Mouse (Mus musculus): Measurements from ENCODE around the gene Anp32a. TPM values are rescaled to one million over a fixed set of nuclear protein-coding genes. Genes with fewer than 3 reads are reported as not detected.

Anp32a gene
- polyA plus RNA-seq, 1 experiment from 2014 or later: 112 TPM

DNA sequence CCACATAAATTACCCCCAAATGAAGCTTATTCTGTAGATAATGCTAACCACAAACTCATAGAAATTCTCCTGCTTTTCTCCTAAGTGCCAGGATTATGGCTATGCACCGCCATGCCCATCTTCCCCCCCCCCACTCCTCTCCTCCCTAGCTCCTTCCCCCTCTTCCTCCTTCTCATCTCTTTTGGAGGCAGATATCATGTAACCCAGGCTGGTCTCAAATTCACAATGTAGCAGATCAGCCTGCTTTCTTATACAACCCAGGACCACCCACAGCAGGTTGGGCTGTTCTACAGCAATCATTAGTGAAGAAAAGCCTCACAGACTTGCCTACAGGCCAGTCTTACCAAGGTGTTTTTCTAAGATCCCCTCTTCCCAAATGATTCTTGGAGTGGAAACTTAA is 60.5 kb downstream of the Anp32a start:
- Histone ChIP-seq H3K9ac (ENCODE audit: low read depth, low read length) (no peak overlapping the region), H3K27ac (ENCODE audit: low read depth, low read length) (no peak overlapping the region), H3K4me2 (no peak overlapping the region), H3K36me3 (ENCODE audit: control insufficient read depth, insufficient read depth, low read length) (no peaks in the 10 kb centered on the region; the same call in 1 of the 2 replicates), H3K27me3 (replicated peaks; ENCODE audit: control insufficient read depth, insufficient read depth, low read length) (no peaks in the 10 kb centered on the region), H3K4me1 (replicated peaks; ENCODE audit: control insufficient read depth, insufficient read depth, low read length) (peaks cover 8% of the 10 kb centered on the region), H3K9me3 (ENCODE audit: control insufficient read depth, low read length) (no peaks in the 10 kb centered on the region), H3K4me3 (ENCODE audit: low read depth, low read length) (no peak overlapping the region)
- DNase-seq (ENCODE audit: low spot score) (no peak), ATAC-seq (replicated peaks; ENCODE audit: low FRiP score) (no peak)
- 68% methylated on average over 1 of the region's 1 CpGs for WGBS

DNA sequence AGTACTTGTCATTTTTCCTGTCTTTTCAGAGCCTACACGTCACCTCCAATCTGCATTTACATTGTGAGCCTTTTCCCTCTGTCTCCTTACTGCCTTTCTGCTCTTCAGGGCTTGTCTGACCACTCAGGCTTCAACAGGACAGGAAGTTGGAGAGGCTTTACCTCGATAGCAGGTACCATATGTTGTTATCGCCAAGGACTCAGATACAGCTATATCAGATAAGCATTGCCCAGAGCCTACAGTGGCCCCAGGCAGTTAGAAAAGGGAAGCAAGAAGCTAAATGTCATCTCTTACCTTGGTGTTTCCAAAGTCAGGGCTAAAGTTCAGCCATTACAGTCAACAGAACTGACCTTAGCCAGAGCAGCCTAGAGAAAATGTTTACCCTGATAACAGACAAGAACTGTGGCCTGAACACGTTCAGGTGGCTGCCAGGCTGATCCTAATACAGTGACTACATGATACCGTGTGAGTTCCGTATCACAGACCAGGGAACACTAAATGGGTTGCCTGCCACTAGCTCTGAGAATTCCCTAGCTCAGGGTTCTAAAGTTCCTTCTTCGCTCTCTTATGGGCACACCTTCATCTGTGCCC is 65.4 kb downstream of the Anp32a start:
- Histone ChIP-seq H3K4me1 (replicated peaks; ENCODE audit: control insufficient read depth, insufficient read depth, low read length) (peaks cover 18% of the 10 kb centered on the region), H3K9me3 (ENCODE audit: control insufficient read depth, low read length) (peaks cover 4% of the 10 kb centered on the region), H3K4me2 (no peak overlapping the region), H3K27ac (ENCODE audit: low read depth, low read length) (0 out of 2 replicates have a peak overlapping the region, but pooled peaks have one; percentile 28), H3K9ac (ENCODE audit: low read depth, low read length) (no peak overlapping the region), H3K4me3 (ENCODE audit: low read depth, low read length) (no peak overlapping the region), H3K36me3 (ENCODE audit: control insufficient read depth, insufficient read depth, low read length) (no peaks in the 10 kb centered on the region; the same call in 1 of the 2 replicates), H3K27me3 (replicated peaks; ENCODE audit: control insufficient read depth, insufficient read depth, low read length) (no peaks in the 10 kb centered on the region)
- DNase-seq (ENCODE audit: low spot score) (no peak), ATAC-seq (replicated peaks; ENCODE audit: low FRiP score) (0 out of 2 replicates have a peak, but pooled peaks have one; percentile 31)
- WGBS: 53% methylated on average over 7 of the region's 7 CpGs

DNA sequence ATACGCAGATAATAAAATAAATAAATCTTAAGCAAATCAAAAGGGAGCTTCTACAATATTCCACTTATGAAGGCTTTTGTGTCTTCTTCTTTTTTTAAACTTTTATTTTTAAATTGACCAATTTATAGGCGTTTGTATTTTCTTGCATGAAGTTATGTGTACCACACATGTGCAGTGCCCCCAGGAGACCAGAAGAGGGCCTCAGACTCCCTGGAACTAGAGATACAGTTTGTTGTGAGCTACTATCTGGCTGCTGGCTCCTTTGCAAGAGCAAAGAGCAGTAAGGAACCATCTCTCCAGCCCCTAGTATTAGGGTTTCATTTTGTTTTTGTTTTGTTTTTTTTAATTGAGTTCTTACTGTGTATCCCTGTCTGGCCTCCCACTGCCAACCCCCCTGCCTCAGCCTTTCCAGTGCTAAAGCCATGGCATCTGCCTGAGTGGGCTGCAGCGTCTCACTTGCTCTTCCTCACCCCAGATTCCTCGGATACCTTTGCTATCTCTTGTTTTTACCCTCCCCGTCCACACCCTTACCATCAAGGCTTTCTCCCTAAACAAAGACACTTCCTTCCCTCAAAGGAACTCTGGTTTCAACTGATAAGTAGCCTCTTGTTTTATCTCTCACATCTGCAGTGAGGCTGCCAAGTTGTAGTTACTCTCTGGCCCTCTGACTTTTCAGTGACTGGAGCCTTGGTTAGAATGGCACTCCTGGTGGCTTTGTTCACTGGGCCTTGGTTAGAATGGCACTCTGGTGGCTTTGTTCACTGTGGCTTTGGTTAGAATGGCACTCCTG is 66.5 kb downstream of the Anp32a start:
- Histone ChIP-seq H3K27ac (ENCODE audit: low read depth, low read length) (peak overlapping the region; percentile 66; the same call in 1 of the 2 replicates), H3K4me2 (no peak overlapping the region), H3K9me3 (ENCODE audit: control insufficient read depth, low read length) (peaks cover 4% of the 10 kb centered on the region), H3K4me3 (ENCODE audit: low read depth, low read length) (no peak overlapping the region), H3K36me3 (ENCODE audit: control insufficient read depth, insufficient read depth, low read length) (no peaks in the 10 kb centered on the region; the same call in 1 of the 2 replicates), H3K4me1 (replicated peaks; ENCODE audit: control insufficient read depth, insufficient read depth, low read length) (peaks cover 18% of the 10 kb centered on the region), H3K27me3 (replicated peaks; ENCODE audit: control insufficient read depth, insufficient read depth, low read length) (no peaks in the 10 kb centered on the region), H3K9ac (ENCODE audit: low read depth, low read length) (no peak overlapping the region)
- WGBS: 49% methylated on average over 5 of the region's 5 CpGs
- DNase-seq (ENCODE audit: low spot score): no peak
- ATAC-seq (replicated peaks; ENCODE audit: low FRiP score): peak; percentile 53; the same call in 1 of the 2 replicates

DNA sequence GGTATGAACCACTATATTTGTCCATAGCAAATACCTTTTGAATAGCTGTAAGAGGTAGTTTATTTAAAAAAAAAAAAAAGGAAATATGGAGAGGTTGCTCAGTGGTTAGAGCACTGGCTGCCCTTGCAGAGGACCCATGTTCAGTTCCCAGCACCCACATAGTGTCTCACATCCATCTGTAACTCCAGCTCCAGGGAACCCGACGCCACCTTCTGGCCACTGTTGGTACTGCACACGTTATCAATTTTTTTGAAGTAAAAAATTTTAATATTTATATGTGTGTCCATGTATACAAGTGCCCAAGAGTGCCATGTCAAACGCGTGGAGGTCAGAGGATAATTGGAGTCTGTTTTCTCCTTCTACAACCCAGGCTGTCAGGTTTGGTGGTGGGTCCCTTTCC is 77.6 kb downstream of the Anp32a start:
- no peak for DNase-seq (ENCODE audit: low spot score)
- H3K4me2 ChIP-seq: no peak overlapping the region
- 50% methylated on average over 5 of the region's 5 CpGs for WGBS
- no peaks in the 10 kb centered on the region for H3K36me3 ChIP-seq (ENCODE audit: control insufficient read depth, insufficient read depth, low read length)
- H3K9ac ChIP-seq (ENCODE audit: low read depth, low read length): no peak overlapping the region
- no peaks in the 10 kb centered on the region for H3K27me3 ChIP-seq (replicated peaks; ENCODE audit: control insufficient read depth, insufficient read depth, low read length)
- peaks cover 12% of the 10 kb centered on the region for H3K4me1 ChIP-seq (replicated peaks; ENCODE audit: control insufficient read depth, insufficient read depth, low read length)
- no peak overlapping the region for H3K4me3 ChIP-seq (ENCODE audit: low read depth, low read length)
- no peak overlapping the region for H3K27ac ChIP-seq (ENCODE audit: low read depth, low read length)
- H3K9me3 ChIP-seq (ENCODE audit: control insufficient read depth, low read length): no peaks in the 10 kb centered on the region
- no peak for ATAC-seq (replicated peaks; ENCODE audit: low FRiP score)

DNA sequence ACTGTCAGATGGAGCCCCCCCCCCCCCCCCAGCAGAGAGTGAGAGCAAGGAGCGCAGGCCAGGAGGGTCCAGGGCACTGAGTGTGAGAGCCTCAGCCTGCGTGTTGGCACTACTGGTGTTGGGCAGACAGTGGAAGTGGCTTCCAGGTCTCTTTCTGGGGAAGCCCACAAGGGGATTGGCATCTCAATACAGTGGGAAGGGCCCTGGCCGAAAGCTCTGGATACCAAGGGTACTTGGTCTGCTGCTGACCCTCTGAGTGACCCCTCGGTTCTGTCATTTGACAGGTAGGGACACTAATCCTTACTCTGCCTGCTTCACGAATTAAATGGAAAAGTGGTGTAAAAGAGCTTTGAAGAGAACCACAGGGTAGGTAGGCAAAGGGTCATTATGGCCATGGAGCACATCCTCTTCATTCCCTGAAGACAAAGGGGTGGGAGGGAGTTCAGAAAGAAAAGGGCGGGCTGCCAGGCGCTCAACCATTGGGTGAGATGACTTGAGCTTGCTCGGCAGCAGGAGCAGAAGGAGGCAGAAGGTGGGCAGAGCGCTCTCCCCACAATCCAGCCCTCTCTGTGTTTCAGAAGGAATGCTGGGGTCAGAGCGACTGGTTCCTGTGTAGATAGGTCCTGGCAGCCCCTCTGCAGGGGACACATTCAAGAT is 79.3 kb downstream of the Anp32a start:
- peak overlapping the region; percentile 42 for H3K4me3 ChIP-seq (ENCODE audit: low read depth, low read length)
- no peaks in the 10 kb centered on the region for H3K27me3 ChIP-seq (replicated peaks; ENCODE audit: control insufficient read depth, insufficient read depth, low read length)
- peak overlapping the region; percentile 28; the same call in 1 of the 2 replicates for H3K27ac ChIP-seq (ENCODE audit: low read depth, low read length)
- peak overlapping the region; percentile 47 for H3K9ac ChIP-seq (ENCODE audit: low read depth, low read length)
- 56% methylated on average over 10 of the region's 10 CpGs for WGBS
- peak; percentile 18; the same call in 1 of the 2 replicates for ATAC-seq (replicated peaks; ENCODE audit: low FRiP score)
- peak overlapping the region; percentile 62 for H3K4me2 ChIP-seq
- H3K9me3 ChIP-seq (ENCODE audit: control insufficient read depth, low read length): no peaks in the 10 kb centered on the region
- no peak for DNase-seq (ENCODE audit: low spot score)
- no peaks in the 10 kb centered on the region for H3K36me3 ChIP-seq (ENCODE audit: control insufficient read depth, insufficient read depth, low read length)
- H3K4me1 ChIP-seq (replicated peaks; ENCODE audit: control insufficient read depth, insufficient read depth, low read length): peaks cover 12% of the 10 kb centered on the region

DNA sequence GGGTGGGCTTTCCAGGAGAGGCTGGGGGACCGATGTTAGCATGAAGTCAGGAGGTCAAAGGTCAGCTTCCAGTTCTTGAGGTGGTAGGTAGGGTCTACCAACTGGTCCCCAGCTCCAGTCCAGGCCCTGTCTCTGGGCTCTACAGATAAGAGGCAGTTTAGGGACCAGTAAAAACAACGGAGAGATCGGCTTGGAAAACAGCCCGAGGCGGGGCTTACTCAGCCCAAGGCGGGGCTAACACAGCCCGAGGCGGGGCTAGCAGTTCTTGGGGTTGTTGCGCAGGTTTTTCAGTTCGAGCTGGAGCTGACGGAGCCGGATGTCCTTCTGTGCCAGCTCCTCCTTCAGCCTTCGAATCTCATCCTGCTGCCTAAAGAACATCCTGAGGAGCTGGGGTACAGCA is 79.9 kb downstream of the Anp32a start:
- 3% methylated on average over 13 of the region's 13 CpGs for WGBS
- peaks cover 12% of the 10 kb centered on the region for H3K4me1 ChIP-seq (replicated peaks; ENCODE audit: control insufficient read depth, insufficient read depth, low read length)

DNA sequence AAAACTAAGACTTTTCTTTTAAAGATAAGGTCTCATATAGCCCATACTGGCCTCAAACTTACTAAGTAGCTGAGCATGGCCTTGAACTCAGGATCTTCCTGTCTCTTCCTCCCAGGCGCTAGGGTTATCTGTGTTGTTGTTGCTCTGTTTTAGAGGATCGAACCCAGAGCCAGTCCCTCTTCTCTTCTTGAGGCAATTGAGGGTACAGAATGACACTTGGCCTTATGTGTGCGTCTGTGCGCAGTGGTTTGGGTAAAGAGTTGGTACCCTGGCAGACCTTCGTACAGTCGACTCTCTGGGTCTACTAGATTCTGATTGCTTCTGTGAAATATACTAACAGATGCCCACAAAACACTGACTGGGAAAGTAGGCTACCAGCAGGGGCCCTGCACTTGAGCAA is 80.8 kb downstream of the Anp32a start:
- Histone ChIP-seq H3K4me2 (no peak overlapping the region; the same call in 1 of the 2 replicates), H3K27ac (ENCODE audit: low read depth, low read length) (no peak overlapping the region), H3K4me3 (ENCODE audit: low read depth, low read length) (no peak overlapping the region), H3K27me3 (replicated peaks; ENCODE audit: control insufficient read depth, insufficient read depth, low read length) (no peaks in the 10 kb centered on the region), H3K4me1 (replicated peaks; ENCODE audit: control insufficient read depth, insufficient read depth, low read length) (peaks cover 12% of the 10 kb centered on the region), H3K9ac (ENCODE audit: low read depth, low read length) (no peak overlapping the region), H3K9me3 (ENCODE audit: control insufficient read depth, low read length) (no peaks in the 10 kb centered on the region), H3K36me3 (ENCODE audit: control insufficient read depth, insufficient read depth, low read length) (no peaks in the 10 kb centered on the region)
- DNase-seq (ENCODE audit: low spot score): no peak
- 90% methylated on average over 6 of the region's 6 CpGs for WGBS
- ATAC-seq (replicated peaks; ENCODE audit: low FRiP score): no peak

More for the DNA sequence above, 79.9 kb downstream of the Anp32a start:
- H3K4me2 ChIP-seq: peak overlapping the region; percentile 62
- peak overlapping the region; percentile 47 for H3K9ac ChIP-seq (ENCODE audit: low read depth, low read length)
- H3K4me3 ChIP-seq (ENCODE audit: low read depth, low read length): peak overlapping the region; percentile 42
- H3K36me3 ChIP-seq (ENCODE audit: control insufficient read depth, insufficient read depth, low read length): no peaks in the 10 kb centered on the region
- ATAC-seq (replicated peaks; ENCODE audit: low FRiP score): peak; percentile 97
- no peaks in the 10 kb centered on the region for H3K9me3 ChIP-seq (ENCODE audit: control insufficient read depth, low read length)
- no peaks in the 10 kb centered on the region for H3K27me3 ChIP-seq (replicated peaks; ENCODE audit: control insufficient read depth, insufficient read depth, low read length)
- H3K27ac ChIP-seq (ENCODE audit: low read depth, low read length): peak overlapping the region; percentile 28; the same call in 1 of the 2 replicates
- peak; percentile 78 for DNase-seq (ENCODE audit: low spot score)

DNA sequence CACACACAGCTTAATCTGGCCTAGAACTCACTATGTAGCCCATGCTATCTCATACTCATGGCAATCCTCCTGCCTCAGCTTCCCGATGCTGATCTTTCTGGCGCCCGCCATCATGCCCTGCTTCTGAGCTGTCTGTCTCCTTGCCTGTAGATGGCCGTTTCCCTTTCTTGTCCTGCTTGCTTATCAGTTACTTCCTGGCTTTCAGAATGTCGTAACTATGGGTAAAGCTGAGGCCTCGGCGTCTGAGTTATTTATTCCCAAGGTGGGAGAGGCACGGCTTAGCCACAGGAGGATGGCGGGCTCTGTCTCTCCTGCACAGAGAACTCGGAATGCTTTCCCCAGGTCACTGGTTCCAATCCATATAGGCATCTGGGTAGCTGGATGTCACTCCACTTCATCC is 81.8 kb downstream of the Anp32a start:
- no peaks in the 10 kb centered on the region for H3K9me3 ChIP-seq (ENCODE audit: control insufficient read depth, low read length)
- no peaks in the 10 kb centered on the region for H3K36me3 ChIP-seq (ENCODE audit: control insufficient read depth, insufficient read depth, low read length)
- DNase-seq (ENCODE audit: low spot score) (no peak), ATAC-seq (replicated peaks; ENCODE audit: low FRiP score) (no peak)
- no peak overlapping the region for H3K4me2 ChIP-seq
- no peak overlapping the region for H3K27ac ChIP-seq (ENCODE audit: low read depth, low read length)
- peaks cover 12% of the 10 kb centered on the region for H3K4me1 ChIP-seq (replicated peaks; ENCODE audit: control insufficient read depth, insufficient read depth, low read length)
- no peak overlapping the region for H3K4me3 ChIP-seq (ENCODE audit: low read depth, low read length)
- no peak overlapping the region for H3K9ac ChIP-seq (ENCODE audit: low read depth, low read length)
- H3K27me3 ChIP-seq (replicated peaks; ENCODE audit: control insufficient read depth, insufficient read depth, low read length): no peaks in the 10 kb centered on the region
- WGBS: 44% methylated on average over 10 of the region's 10 CpGs

Data from liver, embryonic 11.5 days (tissue).